In genomic region chr13:113555226-113555625, GRCm38 (mm10) we compare ENCODE assay signal across 15 mouse cellular contexts.
A peak's percentile ranks its signal among the peaks of the same experiment; 100 is the strongest.
DNase-seq lines count a peak whose midpoint lies in the region; ATAC-seq and TF ChIP-seq lines count a peak whose summit lies in the region.
"Had no signal": no experiment of that assay in that cellular context is flagged by ENCODE, and none has a peak within 500 bp of the region (broad histone marks: within the 10 kb centered on the region; RNA-seq: fewer than 3 reads in every experiment).

No protein-coding gene starts in this region.

- H3K9ac ChIP-seq in heart, embryonic 11.5 days (ENCODE audit: low read depth, low read length): no peak overlapping the region
- no peak overlapping the region for H3K9ac ChIP-seq in midbrain, postnatal 0 days (replicated peaks; ENCODE audit: low read length, poor library complexity, severe bottlenecking)
- H3K9ac ChIP-seq in midbrain, embryonic 16.5 days (ENCODE audit: low read depth, low read length): no peak overlapping the region
- H3K9ac ChIP-seq: hindbrain, embryonic 15.5 days; liver, embryonic 14.5 days; stomach, embryonic 15.5 days had no signal

- no peak overlapping the region for H3K4me3 ChIP-seq in heart, embryonic 11.5 days (ENCODE audit: low read depth, low read length)
- no peak overlapping the region for H3K4me3 ChIP-seq in midbrain, postnatal 0 days (ENCODE audit: low read depth, low read length)
- H3K4me3 ChIP-seq in midbrain, embryonic 16.5 days (ENCODE audit: low read depth, low read length): no peak overlapping the region
- H3K4me3 ChIP-seq: forebrain, embryonic 10.5 days; hindbrain, embryonic 15.5 days; stomach, embryonic 15.5 days had no signal

- 0 out of 2 replicates have a peak, but pooled peaks cover 5% of the 10 kb centered on the region for H3K4me1 ChIP-seq in heart, embryonic 11.5 days (ENCODE audit: control insufficient read depth, insufficient read depth, low read length)
- no peaks in the 10 kb centered on the region for H3K4me1 ChIP-seq in midbrain, postnatal 0 days (ENCODE audit: insufficient read depth, low read length)
- H3K4me1 ChIP-seq in midbrain, embryonic 16.5 days (ENCODE audit: control insufficient read depth, insufficient read depth, low read length): no peaks in the 10 kb centered on the region
- H3K4me1 ChIP-seq: forebrain, embryonic 10.5 days; hindbrain, embryonic 15.5 days; stomach, embryonic 15.5 days had no signal

- no peaks in the 10 kb centered on the region for H3K27me3 ChIP-seq in heart, embryonic 11.5 days (ENCODE audit: control insufficient read depth, insufficient read depth, low read length)
- no peaks in the 10 kb centered on the region for H3K27me3 ChIP-seq in midbrain, postnatal 0 days (ENCODE audit: insufficient read depth, low read length)
- H3K27me3 ChIP-seq in midbrain, embryonic 16.5 days (ENCODE audit: control insufficient read depth, insufficient read depth, low read depth, low read length): no peaks in the 10 kb centered on the region
- H3K27me3 ChIP-seq: hindbrain, embryonic 15.5 days; stomach, embryonic 15.5 days had no signal

- H3K4me2 ChIP-seq in heart, embryonic 11.5 days: no peak overlapping the region
- H3K4me2 ChIP-seq in midbrain, postnatal 0 days (ENCODE audit: low read depth, low read length, poor library complexity, severe bottlenecking): no peak overlapping the region
- no peak overlapping the region for H3K4me2 ChIP-seq in midbrain, embryonic 16.5 days (ENCODE audit: low read length)
- H3K4me2 ChIP-seq: hindbrain, embryonic 15.5 days; stomach, embryonic 15.5 days had no signal

- no peak overlapping the region for H3K27ac ChIP-seq in heart, embryonic 11.5 days (ENCODE audit: low read depth, low read length)
- H3K27ac ChIP-seq in midbrain, postnatal 0 days (ENCODE audit: low read depth, low read length): no peak overlapping the region
- no peak overlapping the region for H3K27ac ChIP-seq in midbrain, embryonic 16.5 days (ENCODE audit: low read length)
- H3K27ac ChIP-seq: forebrain, embryonic 10.5 days; hindbrain, embryonic 15.5 days; liver, embryonic 14.5 days; stomach, embryonic 15.5 days had no signal

- no peak for ATAC-seq in heart, embryonic 11.5 days (replicated peaks; ENCODE audit: insufficient number of reproducible peaks, low FRiP score, low TSS enrichment)
- ATAC-seq in midbrain, postnatal 0 days (ENCODE audit: low FRiP score): no peak
- ATAC-seq in midbrain, embryonic 16.5 days: no peak
- ATAC-seq: activated CD4-positive, CD25-positive, alpha-beta regulatory T cell, adult 4 months had no signal

- no peaks in the 10 kb centered on the region for H3K36me3 ChIP-seq in heart, embryonic 11.5 days (ENCODE audit: control insufficient read depth, insufficient read depth, low read length)
- H3K36me3 ChIP-seq in midbrain, postnatal 0 days (ENCODE audit: insufficient read depth, low read length): no peaks in the 10 kb centered on the region
- no peaks in the 10 kb centered on the region for H3K36me3 ChIP-seq in midbrain, embryonic 16.5 days (ENCODE audit: control insufficient read depth, insufficient read depth, low read length)
- H3K36me3 ChIP-seq: forebrain, embryonic 10.5 days; hindbrain, embryonic 15.5 days; stomach, embryonic 15.5 days had no signal

- no peaks in the 10 kb centered on the region for H3K9me3 ChIP-seq in heart, embryonic 11.5 days (replicated peaks; ENCODE audit: control insufficient read depth, low read length)
- H3K9me3 ChIP-seq in midbrain, postnatal 0 days (ENCODE audit: low read length): no peaks in the 10 kb centered on the region
- no peaks in the 10 kb centered on the region for H3K9me3 ChIP-seq in midbrain, embryonic 16.5 days (replicated peaks; ENCODE audit: control insufficient read depth, low read length, poor library complexity, severe bottlenecking)
- H3K9me3 ChIP-seq: forebrain, embryonic 10.5 days; hindbrain, embryonic 15.5 days; stomach, embryonic 15.5 days had no signal

- DNase-seq in heart, adult 18-20 months: peak; percentile 74 to 83
- peak; percentile 48 for DNase-seq in midbrain, postnatal 0 days (ENCODE audit: low spot score)
- peak; percentile 21 to 50 for DNase-seq in gastrocnemius, postnatal 36 days
- peak; percentile 75 for DNase-seq in skeletal muscle tissue, adult 2 months (ENCODE audit: low read depth, low spot score)
- DNase-seq in cerebellum, adult 11 months: no peak
- no peak for DNase-seq in urinary bladder, postnatal 4 days (ENCODE audit: low spot score in 2 of 2)
- DNase-seq: cerebellum, postnatal 36 days; retina, postnatal 1 day had no signal

- 91% methylated on average over 2 of the region's 2 CpGs for WGBS in heart, embryonic 11.5 days (ENCODE audit: insufficient replicate concordance)
- 86% methylated on average over 2 of the region's 2 CpGs for WGBS in midbrain, postnatal 0 days
- 82% methylated on average over 2 of the region's 2 CpGs for WGBS in midbrain, embryonic 16.5 days

- intact Hi-C loops in gastrocnemius, postnatal 36 days (cut with DNase I): no loop called here

- TF ChIP-seq CTCF in midbrain, postnatal 0 days (IDR thresholded peaks at IDR 0.05): no peak

Comparison
In these comparisons a context has a peak if more than half of its experiments do, and no peak if none do; other contexts are left out.
1. DNase-seq: peak in heart, adult 18-20 months (2 of 2), midbrain, postnatal 0 days (single experiment), gastrocnemius, postnatal 36 days (2 of 2) and skeletal muscle tissue, adult 2 months (single experiment); none in cerebellum, adult 11 months (single experiment) and urinary bladder, postnatal 4 days (0 of 2).